Mouse (Mus musculus) liver, embryonic 12.5 days (tissue): ENCODE measurements at regions not wholly inside any gene's neighbourhood (a gene's known extent, or its start where the extent isn't known, plus 50 kb on each side); places are given as distances from the start of the nearest gene placed in this dataset.
"Not testable (repeated sequence)": the region's sequence is repeated elsewhere in the genome, so short reads cannot be mapped to it uniquely, and the experiment has no call there.

ENCODE experiments used
- ATAC-seq: fragments of 200-750 bp; cut with Nextera tagmentation; 2 replicates; pipeline ENCODE4 v1.8.0; 2017; ENCODE audit warnings: moderate number of reproducible peaks, mild to moderate bottlenecking, moderate library complexity
- H3K27ac ChIP-seq: fragments of 300-500 bp; sonication (generic); 2 replicates; pipeline ENCODE4 v1.5.1; 2016; ENCODE audit warnings: mild to moderate bottlenecking
- H3K27me3 ChIP-seq: fragments of 300-500 bp; sonication (generic); replicated peaks from 2 replicates; pipeline ENCODE4 v1.6.1; 2016; ENCODE audit warnings: mild to moderate bottlenecking, moderate library complexity
- H3K36me3 ChIP-seq: fragments of 300-500 bp; sonication (generic); 2 replicates; pipeline ENCODE4 v1.6.1; 2016; ENCODE audit warnings: mild to moderate bottlenecking, moderate library complexity
- H3K4me1 ChIP-seq: fragments of 300-500 bp; sonication (generic); 2 replicates; pipeline ENCODE4 v1.6.1; 2016
- H3K4me2 ChIP-seq: fragments of 300-500 bp; sonication (generic); 2 replicates; pipeline ENCODE4 v1.6.1; 2016; ENCODE audit warnings: mild to moderate bottlenecking, moderate library complexity
- H3K4me3 ChIP-seq: fragments of 300-500 bp; sonication (generic); 2 replicates; pipeline ENCODE4 v1.5.1; 2016; ENCODE audit warnings: mild to moderate bottlenecking, moderate library complexity
- H3K9ac ChIP-seq: fragments of 300-500 bp; sonication (generic); 2 replicates; pipeline ENCODE4 v1.6.1; 2016; ENCODE audit warnings: mild to moderate bottlenecking, moderate library complexity
- H3K9me3 ChIP-seq: fragments of 300-500 bp; sonication (generic); replicated peaks from 2 replicates; pipeline ENCODE4 v1.6.1; 2016; ENCODE audit warnings: mild to moderate bottlenecking, moderate library complexity
- WGBS: fragments of 180-500 bp; shearing (Covaris S2); methylation state at CpG from one replicate; pipeline ENCODE4 v1.1.7; 2016; ENCODE audit not compliant: insufficient replicate concordance; 5-methylcytosine and 5-hydroxymethylcytosine counted together

DNA sequence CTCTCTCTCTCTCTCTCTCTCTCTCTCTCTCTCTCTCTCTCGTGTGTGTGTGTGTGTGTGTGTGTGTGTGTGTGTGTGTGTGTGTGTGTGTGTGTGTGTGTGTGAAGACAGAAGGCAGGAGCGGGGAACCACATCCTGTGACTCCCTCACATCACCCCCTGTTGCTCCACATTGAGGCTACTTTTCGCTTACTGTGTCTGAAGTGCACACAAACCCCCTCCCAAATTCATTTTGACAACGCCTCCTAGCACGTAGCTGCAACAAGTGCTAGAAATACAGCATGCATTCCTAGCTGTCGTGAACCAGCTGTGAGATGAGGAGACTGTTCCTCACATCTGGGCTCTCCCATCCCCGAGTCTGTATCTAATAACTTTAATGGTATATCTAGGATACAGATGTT lies 106.4 kb downstream of the Dad1 start:
- Histone ChIP-seq H3K27me3 (no peaks in the 10 kb centered on the region), H3K9me3 (no peaks in the 10 kb centered on the region), H3K27ac (no peak overlapping the region), H3K4me2 (no peak overlapping the region), H3K9ac (no peak overlapping the region), H3K4me1 (peaks cover 20% of the 10 kb centered on the region), H3K4me3 (no peak overlapping the region), H3K36me3 (no peaks in the 10 kb centered on the region)
- ATAC-seq = no peak
- 69% methylated on average over 6 of the region's 7 CpGs for WGBS

DNA sequence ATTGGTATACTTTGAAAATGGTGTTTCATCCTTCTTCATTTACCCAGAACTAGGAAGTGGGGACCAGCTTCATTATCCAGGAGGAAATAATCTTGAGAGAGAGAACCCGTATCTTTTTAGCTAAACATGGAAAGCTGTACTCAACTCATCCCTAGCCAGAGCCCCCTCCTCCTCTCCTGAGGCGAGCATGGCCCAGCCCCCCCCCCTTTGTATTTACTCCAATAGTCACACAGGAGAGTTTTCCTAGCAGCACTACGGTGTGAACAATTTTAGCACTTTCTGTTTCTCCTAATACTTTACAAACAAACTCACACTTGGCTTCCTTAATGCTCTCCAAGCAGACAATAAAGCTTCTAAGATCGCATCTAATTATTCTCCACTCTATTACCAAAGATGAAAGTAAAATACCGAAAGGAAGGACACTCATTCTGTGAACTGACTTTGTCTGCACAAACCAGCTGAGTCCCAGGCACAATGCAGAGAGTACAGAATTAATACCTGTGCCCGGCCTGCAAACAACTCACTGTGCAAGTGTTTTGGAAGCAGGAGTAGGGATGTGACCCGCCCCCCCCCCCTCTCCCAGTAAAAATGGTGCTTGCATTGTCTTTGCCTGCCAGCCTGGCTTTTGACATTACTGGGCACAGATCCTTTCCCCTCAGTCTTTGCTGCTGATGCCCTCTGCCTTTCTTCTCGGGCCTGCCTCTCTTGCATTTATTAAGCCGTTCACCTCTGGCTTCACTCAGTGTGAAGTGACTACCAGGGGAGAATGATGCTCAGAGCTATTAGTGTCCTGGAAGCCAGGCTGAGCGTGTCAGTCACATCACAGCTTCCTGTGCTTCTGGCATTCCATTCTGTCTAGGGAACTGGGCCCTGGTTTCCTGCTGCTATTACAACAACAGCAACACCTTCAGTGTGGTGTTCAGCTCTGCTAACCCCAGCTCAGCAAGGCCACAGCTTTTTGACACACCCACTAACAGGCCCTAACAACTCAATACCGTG lies 107.9 kb downstream of the Dad1 start:
- Histone ChIP-seq H3K4me3 (no peak overlapping the region), H3K4me2 (no peak overlapping the region), H3K36me3 (no peaks in the 10 kb centered on the region), H3K27ac (no peak overlapping the region), H3K27me3 (no peaks in the 10 kb centered on the region), H3K9me3 (no peaks in the 10 kb centered on the region), H3K4me1 (peaks cover 5% of the 10 kb centered on the region; the same call in 1 of the 2 replicates), H3K9ac (no peak overlapping the region)
- 50% methylated on average over 11 of the region's 11 CpGs for WGBS
- no peak for ATAC-seq

DNA sequence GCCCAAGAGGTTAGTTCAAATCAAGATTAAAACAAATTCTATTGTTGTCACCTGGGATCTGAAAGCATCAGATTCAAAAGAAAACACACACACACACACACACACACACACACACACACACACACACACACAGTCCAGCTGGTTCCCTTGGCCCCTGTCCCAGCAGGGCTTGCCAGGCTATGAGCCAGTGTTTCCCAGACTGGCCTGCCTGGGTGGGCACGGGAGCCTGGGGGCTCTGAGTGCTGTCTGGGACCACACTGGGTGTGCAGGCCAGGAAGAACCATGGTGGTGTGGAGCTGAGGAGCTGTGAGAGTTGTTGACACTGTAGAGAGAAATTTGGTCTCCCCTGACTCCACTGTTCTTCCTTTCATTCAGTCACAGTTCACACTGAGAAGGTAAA lies 110.1 kb downstream of the Dad1 start:
- no peak for ATAC-seq

DNA sequence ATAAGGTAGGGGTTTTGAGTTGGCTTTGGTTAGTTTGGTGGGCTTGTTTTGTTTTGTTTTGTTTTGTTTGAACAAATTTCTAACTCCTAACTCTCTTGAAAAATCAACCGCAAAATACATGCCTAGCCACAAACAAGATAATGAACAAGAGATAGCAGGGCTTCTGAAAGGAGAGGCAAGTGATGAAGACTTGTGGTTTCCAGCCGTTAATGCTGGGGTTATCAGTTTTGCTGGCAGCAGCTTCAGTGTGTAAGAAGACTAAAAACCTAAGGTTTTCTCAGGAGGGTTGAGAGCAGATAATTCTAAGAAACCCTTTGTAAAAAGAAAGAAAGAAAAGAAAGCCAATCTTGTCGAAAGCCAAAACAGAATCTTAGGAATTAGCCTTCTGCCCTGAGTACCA lies 115.6 kb downstream of the Dad1 start:
- Histone ChIP-seq H3K27me3 (no peaks in the 10 kb centered on the region), H3K9ac (0 out of 2 replicates have a peak overlapping the region, but pooled peaks have one; percentile 6), H3K4me1 (peaks cover 28% of the 10 kb centered on the region), H3K4me2 (peak overlapping the region; percentile 45), H3K27ac (no peak overlapping the region), H3K36me3 (no peaks in the 10 kb centered on the region), H3K4me3 (no peak overlapping the region), H3K9me3 (no peaks in the 10 kb centered on the region)
- WGBS = 14% methylated on average over 3 of the region's 3 CpGs
- ATAC-seq = peak; percentile 64; the same call in 1 of the 2 replicates

More for the DNA sequence above, 110.1 kb downstream of the Dad1 start:
- no peaks in the 10 kb centered on the region for H3K9me3 ChIP-seq
- H3K4me3 ChIP-seq = no peak overlapping the region
- H3K9ac ChIP-seq = no peak overlapping the region
- H3K4me1 ChIP-seq = peaks cover 10% of the 10 kb centered on the region
- H3K4me2 ChIP-seq = no peak overlapping the region
- no peaks in the 10 kb centered on the region for H3K27me3 ChIP-seq
- no peaks in the 10 kb centered on the region for H3K36me3 ChIP-seq
- no peak overlapping the region for H3K27ac ChIP-seq
- WGBS = 58% methylated on average over 1 of the region's 1 CpGs

DNA sequence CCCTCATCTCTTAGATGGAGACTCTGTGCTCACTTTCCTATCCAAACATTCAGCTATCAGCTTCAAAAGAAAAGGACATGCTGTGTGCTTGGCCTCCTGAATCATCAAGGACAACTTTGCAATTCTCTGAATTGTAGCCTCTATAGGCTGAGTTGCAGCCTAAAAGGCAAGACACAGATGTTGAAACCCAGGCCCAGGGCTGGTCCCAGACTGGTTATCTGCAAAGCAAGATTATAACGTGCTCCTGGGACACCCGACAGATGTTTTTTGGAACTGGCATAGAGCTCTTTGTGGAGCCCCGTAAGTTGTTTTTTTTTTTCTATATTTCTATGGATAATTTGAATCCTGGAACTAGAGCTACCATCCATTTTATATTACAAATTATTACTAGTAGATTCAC lies 117.4 kb downstream of the Dad1 start:
- H3K4me2 ChIP-seq = no peak overlapping the region
- H3K36me3 ChIP-seq = no peaks in the 10 kb centered on the region
- H3K4me3 ChIP-seq = no peak overlapping the region
- H3K9me3 ChIP-seq = no peaks in the 10 kb centered on the region
- whole genome bisulfite sequencing = 16% methylated on average over 3 of the region's 3 CpGs
- H3K9ac ChIP-seq = no peak overlapping the region
- peak; percentile 70 for ATAC-seq
- peaks cover 28% of the 10 kb centered on the region for H3K4me1 ChIP-seq
- no peaks in the 10 kb centered on the region for H3K27me3 ChIP-seq
- no peak overlapping the region for H3K27ac ChIP-seq

DNA sequence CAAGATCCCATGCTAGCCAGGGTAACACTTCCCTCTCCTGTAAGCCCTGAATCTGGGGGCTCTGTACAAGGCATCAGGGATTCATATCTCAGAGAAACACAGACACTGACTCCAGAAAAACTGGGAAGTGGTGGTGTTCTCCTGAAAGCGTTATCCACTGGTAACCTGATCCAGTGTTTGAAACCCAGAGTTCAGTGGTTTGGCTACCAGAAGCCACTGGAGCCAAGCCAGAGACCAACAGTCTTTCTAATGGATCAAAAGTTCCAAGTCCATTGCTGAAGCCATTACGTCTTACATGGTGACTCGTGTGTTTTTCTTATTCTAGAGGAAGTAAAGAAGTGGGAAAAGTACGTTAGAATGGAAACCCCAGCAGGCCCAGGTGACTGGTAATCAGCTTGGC lies 125.6 kb downstream of the Dad1 start:
- no peak for ATAC-seq
- Histone ChIP-seq H3K9ac (no peak overlapping the region), H3K27me3 (0 out of 2 replicates have a peak, but pooled peaks cover 18% of the 10 kb centered on the region), H3K4me2 (no peak overlapping the region), H3K4me3 (no peak overlapping the region), H3K27ac (no peak overlapping the region), H3K4me1 (no peaks in the 10 kb centered on the region), H3K9me3 (no peaks in the 10 kb centered on the region), H3K36me3 (no peaks in the 10 kb centered on the region)
- WGBS = 54% methylated on average over 4 of the region's 4 CpGs

DNA sequence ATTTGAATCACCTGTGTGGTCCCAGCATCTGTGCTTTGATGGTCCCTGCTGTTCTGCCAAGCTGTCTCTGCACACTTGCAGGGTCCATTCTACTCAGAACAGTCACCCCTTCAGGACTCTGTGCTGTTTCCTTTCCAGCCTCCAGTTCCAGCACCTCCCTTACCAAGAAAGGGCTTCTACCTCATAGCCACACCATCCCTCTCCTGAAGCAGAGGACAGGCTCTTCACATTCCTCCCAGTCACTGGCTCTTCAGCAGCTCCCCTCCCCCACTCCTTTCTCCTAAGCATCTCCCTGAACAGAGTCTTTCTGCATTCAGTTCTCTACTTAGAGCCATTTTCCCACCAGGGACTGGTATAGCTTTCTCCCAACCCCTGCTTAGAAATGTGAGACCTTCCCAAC lies 128.4 kb downstream of the Dad1 start:
- Histone ChIP-seq H3K4me2 (no peak overlapping the region), H3K36me3 (no peaks in the 10 kb centered on the region), H3K27ac (no peak overlapping the region), H3K4me3 (no peak overlapping the region), H3K4me1 (no peaks in the 10 kb centered on the region), H3K9me3 (no peaks in the 10 kb centered on the region), H3K27me3 (0 out of 2 replicates have a peak, but pooled peaks cover 18% of the 10 kb centered on the region), H3K9ac (no peak overlapping the region)
- ATAC-seq = no peak

DNA sequence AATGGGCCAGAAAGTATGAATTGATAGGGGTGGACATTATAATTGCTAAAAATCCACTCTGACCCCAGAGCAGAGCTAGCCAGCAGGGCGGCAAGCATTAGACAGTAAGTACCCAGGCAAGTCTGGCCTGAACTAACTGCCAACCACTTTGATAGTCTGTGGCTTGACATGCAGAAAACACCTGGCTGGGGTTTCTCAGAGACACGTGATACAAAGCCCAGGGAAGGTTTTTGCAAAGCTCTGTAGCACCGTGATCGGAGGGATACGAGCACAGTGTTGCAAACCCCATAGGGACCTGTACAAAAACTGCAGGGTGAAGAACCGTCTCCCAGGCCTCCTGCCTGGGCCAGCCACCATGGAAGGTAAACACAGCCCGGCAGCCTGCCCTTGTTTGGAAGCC lies 131.9 kb downstream of the Dad1 start:
- Histone ChIP-seq H3K36me3 (no peaks in the 10 kb centered on the region), H3K4me1 (no peaks in the 10 kb centered on the region), H3K27ac (no peak overlapping the region), H3K9ac (no peak overlapping the region), H3K27me3 (0 out of 2 replicates have a peak, but pooled peaks cover 18% of the 10 kb centered on the region), H3K9me3 (no peaks in the 10 kb centered on the region), H3K4me3 (no peak overlapping the region), H3K4me2 (no peak overlapping the region)
- ATAC-seq = no peak
- 61% methylated on average over 7 of the region's 7 CpGs for WGBS

DNA sequence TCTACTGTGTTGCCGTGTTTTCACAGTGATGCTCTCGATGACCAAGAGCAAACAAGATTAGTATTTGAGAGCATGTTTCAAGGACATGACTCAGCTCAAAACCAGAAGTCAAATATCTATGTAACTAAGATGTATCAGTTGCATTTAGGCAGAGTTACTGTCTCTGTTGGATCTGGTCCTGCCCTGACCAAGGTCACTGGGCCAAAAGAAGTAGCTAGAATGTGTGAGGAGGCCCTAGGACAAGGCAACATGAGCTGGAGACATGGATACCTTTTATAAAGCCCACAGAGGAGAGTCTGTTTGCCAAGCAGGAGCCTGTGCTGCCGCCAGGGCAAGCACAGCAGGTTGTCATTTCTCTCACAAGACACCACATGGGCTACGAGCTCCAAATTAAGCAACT lies 132.6 kb downstream of the Dad1 start:
- no peak for ATAC-seq
- Histone ChIP-seq H3K9me3 (no peaks in the 10 kb centered on the region), H3K4me3 (no peak overlapping the region), H3K9ac (no peak overlapping the region), H3K27me3 (0 out of 2 replicates have a peak, but pooled peaks cover 18% of the 10 kb centered on the region), H3K27ac (no peak overlapping the region), H3K4me1 (no peaks in the 10 kb centered on the region), H3K4me2 (no peak overlapping the region), H3K36me3 (no peaks in the 10 kb centered on the region)
- WGBS = 68% methylated on average over 4 of the region's 4 CpGs

DNA sequence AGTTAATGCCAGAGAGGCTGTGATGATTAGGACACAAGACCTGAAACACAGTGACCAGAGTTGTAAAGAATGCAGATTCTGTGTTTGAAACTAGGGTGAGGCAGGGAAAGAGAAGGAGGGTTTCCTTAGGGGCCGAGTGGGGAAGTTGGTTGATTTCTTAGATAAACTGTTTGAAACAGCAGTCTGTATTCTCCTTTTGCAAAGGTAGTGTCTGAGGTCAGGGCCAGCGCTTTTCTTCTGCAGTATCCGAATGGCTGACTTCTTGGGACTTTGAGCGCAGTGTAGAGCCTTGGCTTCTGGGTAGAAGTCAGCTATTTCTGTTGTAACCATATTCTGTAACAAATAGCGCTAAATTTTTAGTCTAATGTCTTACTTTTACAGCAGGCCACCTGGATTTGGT lies 133.7 kb downstream of the Dad1 start:
- H3K4me2 ChIP-seq = no peak overlapping the region
- 0 out of 2 replicates have a peak, but pooled peaks cover 14% of the 10 kb centered on the region for H3K27me3 ChIP-seq
- H3K9me3 ChIP-seq = no peaks in the 10 kb centered on the region
- no peak for ATAC-seq
- H3K4me3 ChIP-seq = no peak overlapping the region
- 63% methylated on average over 5 of the region's 5 CpGs for WGBS
- no peaks in the 10 kb centered on the region for H3K36me3 ChIP-seq
- H3K9ac ChIP-seq = no peak overlapping the region
- no peaks in the 10 kb centered on the region for H3K4me1 ChIP-seq
- H3K27ac ChIP-seq = no peak overlapping the region

DNA sequence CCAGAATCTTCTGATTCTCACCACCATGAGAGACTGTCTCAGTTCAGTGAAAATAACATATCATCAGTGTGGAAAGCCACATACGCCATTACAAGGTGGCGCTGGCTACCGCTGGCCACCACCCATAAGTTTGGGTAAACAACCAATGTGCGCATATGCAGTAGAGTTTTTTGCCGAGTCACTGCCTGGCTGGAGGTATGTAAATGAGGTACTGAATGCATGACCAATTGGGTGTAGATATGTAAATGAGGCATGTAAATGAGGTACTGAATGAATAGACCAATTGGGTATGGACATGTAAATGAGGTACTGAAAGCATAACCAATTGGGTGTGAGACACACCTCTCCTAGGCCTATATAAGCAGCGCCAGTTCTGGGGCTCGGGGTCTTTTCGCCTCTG lies 136.3 kb downstream of the Dad1 start:
- not testable (repeated sequence) for H3K36me3 ChIP-seq, H3K9me3 ChIP-seq, ATAC-seq, H3K9ac ChIP-seq, H3K4me2 ChIP-seq, H3K4me3 ChIP-seq, H3K27me3 ChIP-seq, H3K4me1 ChIP-seq, H3K27ac ChIP-seq
- 85% methylated on average over 8 of the region's 8 CpGs for WGBS

DNA sequence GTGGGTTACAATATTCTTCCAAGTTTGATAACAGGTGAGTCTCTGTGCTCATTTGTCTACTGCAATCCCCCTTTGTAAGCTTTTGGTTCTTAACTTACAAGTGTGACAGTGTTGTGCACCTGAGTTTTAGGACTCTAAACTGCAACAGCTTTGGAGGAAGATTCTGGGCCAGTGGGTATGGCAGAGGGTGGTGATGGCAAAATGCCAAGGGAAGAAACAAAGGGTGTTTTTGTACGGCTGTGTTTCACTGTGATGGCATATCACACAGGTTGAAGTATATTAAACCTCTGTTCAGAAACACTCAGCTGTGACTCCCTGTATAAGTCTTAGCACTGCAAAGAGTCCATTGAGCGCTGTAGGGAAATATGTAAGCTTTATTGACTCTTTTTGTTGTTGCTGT lies 140.7 kb downstream of the Dad1 start:
- no peak overlapping the region for H3K4me3 ChIP-seq
- 0 out of 2 replicates have a peak, but pooled peaks cover 2% of the 10 kb centered on the region for H3K27me3 ChIP-seq
- H3K9ac ChIP-seq = no peak overlapping the region
- no peak overlapping the region for H3K4me2 ChIP-seq
- no peaks in the 10 kb centered on the region for H3K4me1 ChIP-seq
- no peaks in the 10 kb centered on the region for H3K9me3 ChIP-seq
- no peaks in the 10 kb centered on the region for H3K36me3 ChIP-seq
- no peak overlapping the region for H3K27ac ChIP-seq
- ATAC-seq = no peak
- WGBS = 72% methylated on average over 2 of the region's 2 CpGs
